ENCODE assay signal across 8 mouse cellular contexts in the genomic region with DNA sequence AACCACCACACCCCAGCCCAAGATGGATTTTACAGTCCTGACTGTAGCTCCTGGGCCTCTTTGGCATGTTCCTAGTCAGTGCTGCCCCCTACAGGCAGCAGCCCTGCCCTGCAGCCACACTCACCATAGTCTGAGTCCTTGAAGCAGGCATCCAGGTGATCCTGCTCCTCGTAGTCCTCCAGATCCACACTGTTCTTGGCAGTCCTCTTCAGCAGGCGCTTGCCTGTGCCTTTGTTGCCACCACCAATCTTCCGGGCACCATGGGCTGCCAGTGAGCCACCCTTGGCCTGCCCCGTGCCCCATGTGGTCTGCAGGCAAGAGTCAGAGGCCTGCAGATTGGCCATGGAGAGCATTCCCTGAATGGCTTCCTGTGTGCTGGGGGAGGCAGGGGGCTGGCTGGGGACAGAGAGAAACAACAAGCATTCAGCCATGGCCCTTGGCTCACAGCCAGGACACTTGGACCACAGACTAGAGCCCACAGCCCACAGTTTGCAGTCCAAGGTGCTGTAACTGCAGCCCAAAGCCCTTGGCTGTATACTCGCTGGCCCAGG.
DNase-seq lines count a peak whose midpoint lies in the region; TF ChIP-seq lines count a peak whose summit lies in the region.
"Had no signal": no experiment of that assay in that cellular context is flagged by ENCODE, and none has a peak within 500 bp of the region (broad histone marks: within the 10 kb centered on the region; RNA-seq: fewer than 3 reads in every experiment).

No protein-coding gene starts in this region.

- intact Hi-C loops in gastrocnemius, adult 2 months (cut with DNase I) = loop anchor here (5.0 kb wide), 1 partner anchor 190 kb away; no protein-coding TSS in a partner anchor

- peak; percentile 37 for DNase-seq in CD4-positive helper T cell, adult 2 months (ENCODE audit: low read depth, low spot score)
- peak; percentile 52 for DNase-seq in MN1 (ENCODE audit: low spot score)
- DNase-seq in cerebellum, postnatal 14 days = peak; percentile 81 to 86
- peak; percentile 73 for DNase-seq in gastrocnemius, adult 2 months
- DNase-seq in kidney, postnatal 10 days = peak; percentile 70
- peak; percentile 25 to 56 for DNase-seq in lung, adult 18-20 months
- peak; percentile 43 for DNase-seq in right cerebral cortex, postnatal 14 days

- 0 out of 2 replicates have a peak overlapping the region, but pooled peaks have one; percentile 5 for H3K27ac ChIP-seq in gastrocnemius, adult 2 months
- H3K27ac ChIP-seq: heart, embryonic 15.5 days had no signal

- TF ChIP-seq CTCF in gastrocnemius, adult 2 months (IDR thresholded peaks at IDR 0.05) = peak; percentile 96

- H3K4me3 ChIP-seq in gastrocnemius, adult 2 months = no peak overlapping the region
- H3K4me3 ChIP-seq: heart, embryonic 15.5 days had no signal
